Mouse (Mus musculus): ENCODE measurements around the gene Ppp1cc. TPM values are rescaled to one million over a fixed set of nuclear protein-coding genes. Genes with fewer than 3 reads are reported as not detected.

Gene Ppp1cc
- polyA plus RNA-seq, 1 experiment, result 58.9 TPM

DNA sequence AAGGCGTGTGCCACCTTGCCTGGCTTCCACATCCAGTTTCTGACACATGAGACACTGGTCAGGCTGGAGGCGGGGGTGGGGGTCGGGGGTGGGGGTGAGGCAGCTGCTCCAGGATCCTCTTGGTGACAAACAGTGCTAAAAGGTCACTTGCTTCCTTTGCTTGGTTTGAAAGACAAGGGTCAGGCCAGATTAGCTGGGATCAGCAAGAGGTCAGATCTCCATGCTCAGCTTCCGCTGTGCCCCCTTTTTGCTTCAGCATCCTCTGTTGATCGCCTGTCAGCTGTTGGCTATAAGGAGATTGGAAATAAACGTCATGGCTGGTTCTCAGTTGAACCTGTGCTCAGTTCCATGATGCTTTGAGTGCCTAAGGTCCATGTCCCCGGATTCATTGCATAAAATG is 32.4 kb downstream of the Ppp1cc start:
- Histone ChIP-seq H3K27ac (ENCODE audit: insufficient read depth, low read depth, low read length) (no peak overlapping the region), H3K36me3 (ENCODE audit: control insufficient read depth, insufficient read depth, low read length) (no peaks in the 10 kb centered on the region), H3K27me3 (ENCODE audit: control insufficient read depth, insufficient read depth, low read length) (no peaks in the 10 kb centered on the region), H3K4me1 (ENCODE audit: control insufficient read depth, insufficient read depth, insufficient read length, low read length) (peaks cover 8% of the 10 kb centered on the region; the same call in 1 of the 2 replicates), H3K4me3 (ENCODE audit: low read depth, low read length) (no peak overlapping the region)
- TF ChIP-seq POLR2A (IDR thresholded peaks at IDR 0.05; ENCODE audit: low read depth, low read length) (no peak), CTCF (IDR thresholded peaks at IDR 0.05; ENCODE audit: extremely low read depth, insufficient read length, insufficient replicate concordance, low read depth, low read length) (no peak)
- 79% methylated on average over 7 of the region's 7 CpGs for WGBS

DNA sequence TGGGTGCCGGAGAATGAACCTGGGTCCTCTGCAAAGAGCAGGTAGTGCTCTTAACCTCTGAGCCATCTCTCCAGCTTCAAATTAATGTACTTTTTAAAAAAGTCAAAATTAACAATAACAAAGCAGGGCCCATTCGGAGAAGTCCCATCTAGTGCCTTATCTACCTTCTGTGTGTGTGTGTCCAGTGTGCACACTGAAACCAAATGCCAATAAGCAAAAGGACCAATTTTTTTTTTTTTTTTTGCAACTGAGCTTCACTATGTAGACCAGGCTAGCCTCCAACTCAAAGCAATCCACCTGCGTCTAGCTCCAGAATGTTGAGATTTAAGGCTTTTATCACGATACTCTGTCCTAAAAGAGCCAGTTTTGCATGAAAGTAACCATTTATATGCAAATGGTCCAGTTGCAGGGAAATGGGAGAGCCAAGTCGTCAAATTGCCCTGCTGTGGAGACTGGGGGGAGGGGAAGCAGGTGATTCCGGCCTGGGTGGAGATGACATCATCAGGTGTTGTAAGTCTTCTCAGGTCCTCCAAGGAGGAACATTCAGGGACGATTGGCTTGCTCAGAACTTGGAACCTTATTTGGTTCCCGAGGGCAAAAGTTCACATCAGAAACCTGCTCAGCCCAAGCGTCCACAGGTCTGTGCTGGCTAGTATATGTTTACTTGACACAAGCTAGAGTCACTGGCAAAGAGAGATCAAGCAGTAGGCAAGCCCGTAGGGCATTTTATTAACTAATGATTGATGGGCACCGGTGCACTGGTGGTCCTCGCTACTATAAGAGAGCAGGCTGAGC is 33.4 kb downstream of the Ppp1cc start:
- TF ChIP-seq CTCF (IDR thresholded peaks at IDR 0.05; ENCODE audit: extremely low read depth, insufficient read length, insufficient replicate concordance, low read depth, low read length) (no peak), POLR2A (IDR thresholded peaks at IDR 0.05; ENCODE audit: low read depth, low read length) (no peak)

DNA sequence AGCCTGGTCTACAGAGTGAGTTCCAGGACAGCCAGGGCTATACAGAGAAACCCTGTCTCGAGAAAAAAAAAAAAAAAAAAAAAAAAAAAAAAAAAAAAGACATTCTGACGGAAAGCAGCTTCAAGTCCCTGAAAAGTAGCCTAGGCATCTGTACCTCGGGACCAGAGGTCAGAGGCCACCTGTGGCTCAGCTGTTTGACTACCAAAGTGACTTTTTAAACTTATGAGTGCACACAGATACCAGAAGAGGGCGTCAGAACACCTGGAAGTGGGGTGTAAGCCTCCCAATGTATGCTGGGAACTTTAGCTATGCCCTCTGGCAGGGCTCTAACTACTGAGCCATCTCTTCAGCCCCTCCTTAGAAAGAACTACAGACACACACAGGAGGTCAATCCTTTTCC is 34.3 kb downstream of the Ppp1cc start:
- TF ChIP-seq POLR2A (IDR thresholded peaks at IDR 0.05; ENCODE audit: low read depth, low read length) (no peak), CTCF (IDR thresholded peaks at IDR 0.05; ENCODE audit: extremely low read depth, insufficient read length, insufficient replicate concordance, low read depth, low read length) (peak; percentile 21; the same call in 1 of the 2 replicates)
- no peaks in the 10 kb centered on the region for H3K36me3 ChIP-seq (ENCODE audit: control insufficient read depth, insufficient read depth, low read length)
- H3K27me3 ChIP-seq (ENCODE audit: control insufficient read depth, insufficient read depth, low read length), result no peaks in the 10 kb centered on the region
- H3K4me3 ChIP-seq (ENCODE audit: low read depth, low read length), result no peak overlapping the region
- H3K27ac ChIP-seq (ENCODE audit: insufficient read depth, low read depth, low read length), result peak overlapping the region; percentile 59; the same call in 1 of the 2 replicates
- peaks cover 8% of the 10 kb centered on the region; the same call in 1 of the 2 replicates for H3K4me1 ChIP-seq (ENCODE audit: control insufficient read depth, insufficient read depth, insufficient read length, low read length)
- 18% methylated on average over 3 of the region's 4 CpGs for WGBS

More for the DNA sequence above, 33.4 kb downstream of the Ppp1cc start:
- WGBS, result 53% methylated on average over 12 of the region's 12 CpGs
- Histone ChIP-seq H3K27ac (ENCODE audit: insufficient read depth, low read depth, low read length) (0 out of 2 replicates have a peak overlapping the region, but pooled peaks have one; percentile 22), H3K27me3 (ENCODE audit: control insufficient read depth, insufficient read depth, low read length) (no peaks in the 10 kb centered on the region), H3K4me1 (ENCODE audit: control insufficient read depth, insufficient read depth, insufficient read length, low read length) (peaks cover 8% of the 10 kb centered on the region; the same call in 1 of the 2 replicates), H3K4me3 (ENCODE audit: low read depth, low read length) (no peak overlapping the region), H3K36me3 (ENCODE audit: control insufficient read depth, insufficient read depth, low read length) (no peaks in the 10 kb centered on the region)

GRCm38 (mm10) chr5:122200872-122201271 is 42.8 kb downstream of the Ppp1cc start:
- 0 out of 2 replicates have a peak, but pooled peaks cover 2% of the 10 kb centered on the region for H3K4me1 ChIP-seq (ENCODE audit: control insufficient read depth, insufficient read depth, insufficient read length, low read length)
- WGBS, result 86% methylated on average over 4 of the region's 4 CpGs
- no peak for TF ChIP-seq CTCF (IDR thresholded peaks at IDR 0.05; ENCODE audit: extremely low read depth, insufficient read length, insufficient replicate concordance, low read depth, low read length)
- no peak for TF ChIP-seq POLR2A (IDR thresholded peaks at IDR 0.05; ENCODE audit: low read depth, low read length)

DNA sequence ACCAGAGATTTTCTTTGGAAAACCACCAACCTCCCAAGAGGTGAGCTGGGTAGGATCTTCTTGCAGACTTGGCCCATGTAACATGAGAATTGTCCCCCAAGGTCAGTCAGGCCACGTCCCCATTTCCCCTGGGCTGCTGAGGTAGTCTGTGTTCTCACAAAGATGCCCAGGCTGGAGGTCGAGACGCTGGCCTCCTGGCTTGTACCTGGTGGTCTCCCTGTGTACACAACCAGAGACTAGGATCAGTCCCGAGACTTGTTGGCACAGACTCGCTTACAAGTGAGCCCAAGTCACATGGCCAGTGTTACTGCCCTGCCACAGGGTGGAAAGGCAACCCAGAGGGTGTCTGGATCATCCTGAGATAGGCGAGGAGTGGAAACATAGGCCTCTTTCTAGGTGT is 43.8 kb downstream of the Ppp1cc start:
- 0 out of 2 replicates have a peak, but pooled peaks cover 2% of the 10 kb centered on the region for H3K4me1 ChIP-seq (ENCODE audit: control insufficient read depth, insufficient read depth, insufficient read length, low read length)
- H3K27me3 ChIP-seq (ENCODE audit: control insufficient read depth, insufficient read depth, low read length), result no peaks in the 10 kb centered on the region
- WGBS, result 93% methylated on average over 6 of the region's 6 CpGs
- no peaks in the 10 kb centered on the region for H3K36me3 ChIP-seq (ENCODE audit: control insufficient read depth, insufficient read depth, low read length)
- H3K4me3 ChIP-seq (ENCODE audit: low read depth, low read length), result no peak overlapping the region
- TF ChIP-seq POLR2A (IDR thresholded peaks at IDR 0.05; ENCODE audit: low read depth, low read length) (no peak), CTCF (IDR thresholded peaks at IDR 0.05; ENCODE audit: extremely low read depth, insufficient read length, insufficient replicate concordance, low read depth, low read length) (no peak)
- H3K27ac ChIP-seq (ENCODE audit: insufficient read depth, low read depth, low read length), result no peak overlapping the region

More at GRCm38 (mm10) chr5:122200872-122201271, 42.8 kb downstream of the Ppp1cc start:
- no peaks in the 10 kb centered on the region for H3K36me3 ChIP-seq (ENCODE audit: control insufficient read depth, insufficient read depth, low read length)
- H3K4me3 ChIP-seq (ENCODE audit: low read depth, low read length), result no peak overlapping the region
- no peak overlapping the region for H3K27ac ChIP-seq (ENCODE audit: insufficient read depth, low read depth, low read length)
- no peaks in the 10 kb centered on the region for H3K27me3 ChIP-seq (ENCODE audit: control insufficient read depth, insufficient read depth, low read length)

DNA sequence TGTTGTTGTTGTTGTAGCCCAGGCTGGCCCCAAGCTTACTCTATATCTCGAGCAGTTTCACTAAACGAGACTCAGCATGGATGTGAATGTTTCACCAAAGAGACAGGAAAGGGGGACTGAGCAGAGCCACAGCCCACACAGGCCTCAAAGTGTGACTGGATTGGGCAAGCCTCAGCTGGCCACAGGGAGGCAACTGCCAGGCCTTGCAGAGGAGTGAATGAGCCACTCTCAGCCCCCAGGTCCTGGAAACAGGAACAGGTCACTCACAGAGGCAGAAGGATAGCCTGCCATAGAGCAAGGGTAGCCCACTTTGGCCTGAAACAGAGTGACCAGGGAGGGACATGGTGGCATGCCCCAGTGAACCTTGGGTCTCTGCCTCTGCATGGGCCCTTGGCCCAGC is 46.1 kb downstream of the Ppp1cc start:
- no peaks in the 10 kb centered on the region for H3K36me3 ChIP-seq (ENCODE audit: control insufficient read depth, insufficient read depth, low read length)
- TF ChIP-seq CTCF (IDR thresholded peaks at IDR 0.05; ENCODE audit: extremely low read depth, insufficient read length, insufficient replicate concordance, low read depth, low read length), result no peak
- TF ChIP-seq POLR2A (IDR thresholded peaks at IDR 0.05; ENCODE audit: low read depth, low read length), result no peak
- H3K4me3 ChIP-seq (ENCODE audit: low read depth, low read length), result no peak overlapping the region
- no peak overlapping the region for H3K27ac ChIP-seq (ENCODE audit: insufficient read depth, low read depth, low read length)
- H3K4me1 ChIP-seq (ENCODE audit: control insufficient read depth, insufficient read depth, insufficient read length, low read length), result 0 out of 2 replicates have a peak, but pooled peaks cover 2% of the 10 kb centered on the region
- no peaks in the 10 kb centered on the region for H3K27me3 ChIP-seq (ENCODE audit: control insufficient read depth, insufficient read depth, low read length)
- WGBS, result 55% methylated on average over 2 of the region's 2 CpGs

GRCm38 (mm10) chr5:122206475-122206874 is 48.4 kb downstream of the Ppp1cc start, which contains the start of gene Hvcn1:
Gene Hvcn1 (plus strand): TSS chr5:122206804.
- Histone ChIP-seq H3K4me3 (ENCODE audit: low read depth, low read length) (peak within 1 kb of the TSS; percentile 25; the same call in 1 of the 2 replicates), H3K36me3 (ENCODE audit: control insufficient read depth, insufficient read depth, low read length) (no peaks in the 10 kb centered on the region), H3K27me3 (ENCODE audit: control insufficient read depth, insufficient read depth, low read length) (no peaks in the 10 kb centered on the region; the same call in 1 of the 2 replicates), H3K4me1 (ENCODE audit: control insufficient read depth, insufficient read depth, insufficient read length, low read length) (no peaks in the 10 kb centered on the region), H3K27ac (ENCODE audit: insufficient read depth, low read depth, low read length) (peak within 1 kb of the TSS; percentile 9)
- TF ChIP-seq CTCF (IDR thresholded peaks at IDR 0.05; ENCODE audit: extremely low read depth, insufficient read length, insufficient replicate concordance, low read depth, low read length) (no peak), POLR2A (IDR thresholded peaks at IDR 0.05; ENCODE audit: low read depth, low read length) (no peak)
- WGBS, result 42% methylated on average over 4 of the region's 4 CpGs

Measured in small intestine, adult 2 months (tissue).